Mouse (Mus musculus): ENCODE measurements around the gene Rasal2.

- TF ChIP-seq CTCF (IDR thresholded peaks at IDR 0.05; ENCODE audit: control insufficient read depth, insufficient read depth, insufficient replicate concordance, low read depth, low read length) (no peak), POLR2A (IDR thresholded peaks at IDR 0.05; ENCODE audit: control insufficient read depth, low read depth, low read length) (no peak)
Observed at GRCm38 (mm10) chr1:157343519-157343918, 68.9 kb downstream of the Rasal2 start.
